Mouse (Mus musculus) heart, embryonic 12.5 days (tissue): ENCODE measurements around the gene Ptger4. TPM values are rescaled to one million over a fixed set of nuclear protein-coding genes. Genes with fewer than 3 reads are reported as not detected.

Experiments
- ATAC-seq: fragments of 200-750 bp; cut with Nextera tagmentation; 2 replicates; pipeline ENCODE4 v1.8.0; 2017; ENCODE audit warnings: moderate TSS enrichment, moderate library complexity; ENCODE audit not compliant: insufficient number of reproducible peaks, low FRiP score
- H3K27ac ChIP-seq: fragments of 300-500 bp; sonication (generic); 2 replicates; pipeline ENCODE4 v1.5.1; 2016; ENCODE audit warnings: mild to moderate bottlenecking, moderate library complexity; ENCODE audit not compliant: poor library complexity, severe bottlenecking
- H3K27me3 ChIP-seq: fragments of 300-500 bp; sonication (generic); replicated peaks from 2 replicates; pipeline ENCODE4 v1.6.1; 2016; ENCODE audit warnings: mild to moderate bottlenecking, moderate library complexity
- H3K36me3 ChIP-seq: fragments of 300-500 bp; sonication (generic); 2 replicates; pipeline ENCODE4 v1.6.1; 2016; ENCODE audit warnings: mild to moderate bottlenecking, moderate library complexity
- H3K4me1 ChIP-seq: fragments of 300-500 bp; sonication (generic); replicated peaks from 2 replicates; pipeline ENCODE4 v1.6.1; 2016; ENCODE audit warnings: mild to moderate bottlenecking
- H3K4me2 ChIP-seq: fragments of 300-500 bp; sonication (generic); 2 replicates; pipeline ENCODE4 v1.6.1; 2016; ENCODE audit warnings: mild to moderate bottlenecking, moderate library complexity
- H3K4me3 ChIP-seq: fragments of 300-500 bp; sonication (generic); 2 replicates; pipeline ENCODE4 v1.5.1; 2016; ENCODE audit warnings: mild to moderate bottlenecking
- H3K9ac ChIP-seq: fragments of 300-500 bp; sonication (generic); 2 replicates; pipeline ENCODE4 v1.6.1; 2016; ENCODE audit warnings: mild to moderate bottlenecking, moderate library complexity
- H3K9me3 ChIP-seq: fragments of 300-500 bp; sonication (generic); replicated peaks from 2 replicates; pipeline ENCODE4 v1.6.1; 2016; ENCODE audit warnings: mild to moderate bottlenecking, moderate library complexity
- WGBS: fragments of 180-500 bp; shearing (Covaris S2); methylation state at CpG from one replicate; pipeline ENCODE4 v1.1.7; 2016; 5-methylcytosine and 5-hydroxymethylcytosine counted together
- polyA plus RNA-seq: library from polyadenylated mRNA; unstranded; fragments of >200 nt; fragmentation: Nextera tagmentation; extraction: Ambion mirVana; gene quantifications from 2 replicates; pipeline ENCODE4 v1.2.1, GENCODE M21; 2016

Ptger4 gene
- polyA plus RNA-seq = 2.4 and 2.5 TPM in 2 replicates

DNA sequence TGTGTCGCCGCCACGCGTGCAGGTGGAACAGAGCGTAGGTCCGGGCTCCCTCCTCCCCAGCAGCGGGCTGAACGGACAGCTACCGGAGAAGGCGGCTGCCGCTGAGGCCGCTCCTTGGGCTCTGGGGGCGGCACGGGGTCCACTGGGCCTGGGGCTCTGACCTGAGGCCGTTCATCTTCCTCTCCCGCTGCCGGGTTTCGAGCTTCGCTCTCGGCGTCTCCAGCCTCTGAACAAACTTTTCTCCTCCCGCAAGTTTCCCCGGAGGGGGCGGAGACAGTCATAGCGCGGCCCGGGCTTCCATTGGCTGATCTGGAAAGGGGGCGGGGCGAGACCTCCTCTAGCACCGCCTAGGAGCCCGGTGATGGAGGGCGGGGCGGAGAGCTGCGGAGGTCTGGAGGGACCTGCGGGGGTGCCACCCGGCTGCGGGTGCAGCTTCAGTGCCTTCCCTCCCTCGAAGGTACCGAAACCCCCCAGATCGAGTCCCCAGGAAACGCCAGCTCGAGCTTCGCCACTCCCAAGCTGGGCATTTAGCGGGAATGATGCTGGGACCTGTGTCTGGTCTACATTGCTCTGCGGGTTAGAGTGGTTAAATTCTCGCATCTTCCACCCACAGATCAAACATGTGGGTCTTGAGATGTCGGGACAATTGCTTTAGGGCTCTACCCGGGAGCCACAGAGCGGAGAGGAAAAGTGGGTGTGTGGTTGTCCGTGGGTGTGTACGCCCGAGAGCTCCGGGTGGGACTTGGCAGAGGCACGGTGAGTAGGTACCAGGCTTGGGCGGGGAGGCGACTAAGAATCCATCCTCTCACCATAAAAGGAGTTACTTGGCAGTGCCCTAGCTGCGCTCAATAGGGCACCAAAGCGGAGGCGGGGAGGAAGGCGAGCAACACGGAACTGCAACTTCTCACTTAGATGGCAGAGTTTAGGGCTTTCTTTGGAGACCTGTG, at the start of gene Ptger4:
Ptger4 (minus strand) TSS at position 229 of the 947 bp plus-strand sequence.
- ATAC-seq = peak; percentile 98
- H3K27ac ChIP-seq = no peak within 1 kb of the TSS
- H3K9ac ChIP-seq = peak within 1 kb of the TSS; percentile 64
- WGBS = 1% methylated on average over 61 of the region's 61 CpGs
- peaks cover 30% of the 10 kb centered on the region for H3K27me3 ChIP-seq
- H3K9me3 ChIP-seq = no peaks in the 10 kb centered on the region
- H3K4me2 ChIP-seq = peak within 1 kb of the TSS; percentile 99
- no peaks in the 10 kb centered on the region for H3K36me3 ChIP-seq
- H3K4me1 ChIP-seq = peaks cover 30% of the 10 kb centered on the region
- H3K4me3 ChIP-seq = peak within 1 kb of the TSS; percentile 65

DNA sequence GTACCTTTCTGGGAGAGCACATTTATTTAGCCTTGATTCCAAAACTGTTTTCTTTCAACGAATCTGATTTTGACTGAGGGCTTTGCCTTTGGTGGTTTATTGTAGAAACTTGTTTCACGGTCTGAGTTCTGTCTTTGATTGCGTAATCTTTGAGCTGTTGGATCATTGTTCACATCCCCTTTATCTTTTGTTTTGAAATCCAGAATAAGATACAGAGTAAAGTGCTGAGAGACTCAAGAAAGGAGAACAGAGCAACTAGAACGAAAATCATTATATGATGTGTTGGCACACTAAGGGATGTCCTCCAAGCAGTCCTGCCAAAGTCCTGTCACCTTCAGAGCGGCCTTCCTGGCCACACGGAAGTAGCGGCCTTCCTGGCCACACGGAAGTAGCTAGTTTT, 44.4 kb upstream of the Ptger4 start:
- no peaks in the 10 kb centered on the region for H3K9me3 ChIP-seq
- H3K4me2 ChIP-seq = no peak overlapping the region
- WGBS = 74% methylated on average over 8 of the region's 8 CpGs
- peaks cover 3% of the 10 kb centered on the region; the same call in 1 of the 2 replicates for H3K4me1 ChIP-seq
- H3K36me3 ChIP-seq = no peaks in the 10 kb centered on the region
- no peak overlapping the region for H3K9ac ChIP-seq
- no peaks in the 10 kb centered on the region for H3K27me3 ChIP-seq
- H3K27ac ChIP-seq = no peak overlapping the region
- no peak overlapping the region for H3K4me3 ChIP-seq
- no peak for ATAC-seq

DNA sequence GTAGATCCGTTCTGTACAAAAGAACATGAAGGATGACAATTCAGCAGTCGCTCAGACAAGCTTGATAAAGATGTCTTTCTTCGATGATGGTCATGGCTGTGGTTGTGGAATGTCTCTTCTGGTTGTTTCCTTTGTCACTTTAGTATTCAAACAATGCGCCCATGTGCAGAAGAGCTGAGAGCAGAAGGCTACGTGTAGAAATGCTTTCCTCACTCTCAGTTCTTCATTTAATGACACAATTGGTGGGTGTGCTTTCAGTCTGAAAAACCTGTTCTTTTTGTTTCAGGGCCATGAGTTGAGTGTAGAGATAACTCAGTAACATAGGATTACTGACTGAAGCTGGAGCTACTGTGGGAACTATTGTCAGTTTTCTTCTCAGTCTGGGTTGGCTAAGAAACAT, 43.1 kb upstream of the Ptger4 start:
- WGBS = 71% methylated on average over 5 of the region's 5 CpGs
- no peak overlapping the region for H3K27ac ChIP-seq
- H3K4me3 ChIP-seq = no peak overlapping the region

DNA sequence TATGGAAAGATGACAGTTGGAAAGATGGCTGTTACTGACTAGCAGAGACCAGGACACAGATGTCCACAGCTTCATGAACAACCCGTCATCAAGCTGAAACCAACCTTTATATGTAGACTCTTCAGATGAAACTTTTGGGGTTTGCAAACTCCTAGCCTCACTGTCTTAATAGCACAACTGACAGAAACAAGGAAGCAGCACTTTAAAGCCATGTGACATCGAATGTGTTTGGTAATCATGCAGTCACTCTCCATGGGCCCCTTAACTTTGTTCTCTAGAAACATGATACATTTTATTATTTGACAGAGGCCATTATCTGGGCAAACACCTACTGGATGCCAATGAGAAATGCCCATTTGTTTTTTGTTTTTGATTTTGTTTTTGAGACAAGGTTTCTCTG, 37.3 kb upstream of the Ptger4 start:
- WGBS = 84% methylated on average over 2 of the region's 2 CpGs
- no peak for ATAC-seq
- H3K27me3 ChIP-seq = no peaks in the 10 kb centered on the region

More for the DNA sequence above, 43.1 kb upstream of the Ptger4 start:
- ATAC-seq = no peak
- no peak overlapping the region for H3K9ac ChIP-seq
- H3K27me3 ChIP-seq = no peaks in the 10 kb centered on the region
- no peaks in the 10 kb centered on the region for H3K36me3 ChIP-seq
- H3K9me3 ChIP-seq = no peaks in the 10 kb centered on the region
- H3K4me2 ChIP-seq = no peak overlapping the region
- H3K4me1 ChIP-seq = no peaks in the 10 kb centered on the region

DNA sequence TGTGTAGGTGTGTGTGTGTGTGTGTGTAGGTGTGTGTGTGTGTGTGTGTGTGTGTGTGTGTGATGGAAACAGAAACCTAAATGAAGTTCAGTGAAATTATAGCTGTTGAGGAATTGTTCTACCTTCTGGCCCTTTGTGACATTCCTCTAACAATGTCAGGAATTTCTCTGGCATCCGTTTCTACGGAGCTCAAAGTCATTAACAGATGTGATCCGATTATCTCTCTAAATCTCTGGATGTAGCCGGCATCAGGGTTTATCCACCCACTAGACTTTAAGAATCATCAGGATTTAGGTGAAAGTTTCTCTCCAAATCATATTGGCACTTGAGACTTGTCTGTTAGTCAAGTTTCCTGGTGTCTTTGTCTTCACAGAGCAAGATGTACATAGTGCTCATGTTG, 35.8 kb upstream of the Ptger4 start:
- Histone ChIP-seq H3K9me3 (peaks cover 7% of the 10 kb centered on the region), H3K9ac (no peak overlapping the region), H3K4me2 (no peak overlapping the region), H3K4me3 (no peak overlapping the region), H3K27me3 (no peaks in the 10 kb centered on the region), H3K36me3 (no peaks in the 10 kb centered on the region), H3K4me1 (no peaks in the 10 kb centered on the region), H3K27ac (no peak overlapping the region)
- WGBS = 46% methylated on average over 4 of the region's 4 CpGs
- no peak for ATAC-seq

More for the DNA sequence above, 37.3 kb upstream of the Ptger4 start:
- Histone ChIP-seq H3K9ac (no peak overlapping the region), H3K4me3 (no peak overlapping the region), H3K4me1 (no peaks in the 10 kb centered on the region), H3K4me2 (no peak overlapping the region), H3K27ac (no peak overlapping the region), H3K36me3 (no peaks in the 10 kb centered on the region), H3K9me3 (peaks cover 7% of the 10 kb centered on the region)

DNA sequence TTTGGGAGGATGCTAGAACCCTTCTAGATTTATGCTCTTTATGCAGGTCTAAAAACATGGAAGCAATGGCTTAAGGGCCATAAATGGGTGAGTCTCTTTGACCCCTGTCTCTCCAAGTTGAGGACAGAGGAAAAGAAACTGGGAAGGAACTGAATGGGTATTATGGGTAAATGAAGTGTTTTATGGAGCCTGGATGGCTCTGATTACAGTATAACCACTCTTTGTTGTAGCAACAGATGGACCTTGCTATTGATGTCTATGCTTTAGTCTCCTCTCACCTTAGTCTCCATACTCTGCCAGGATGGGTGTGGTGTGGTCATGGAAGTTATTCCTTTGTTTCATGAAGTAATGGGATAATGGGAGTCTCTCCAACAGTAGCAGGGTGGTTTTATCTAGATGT, 34.5 kb upstream of the Ptger4 start:
- H3K27me3 ChIP-seq = no peaks in the 10 kb centered on the region
- H3K27ac ChIP-seq = no peak overlapping the region
- ATAC-seq = no peak
- H3K4me2 ChIP-seq = no peak overlapping the region
- H3K9ac ChIP-seq = no peak overlapping the region
- no peaks in the 10 kb centered on the region for H3K36me3 ChIP-seq
- peaks cover 7% of the 10 kb centered on the region for H3K9me3 ChIP-seq
- no peaks in the 10 kb centered on the region for H3K4me1 ChIP-seq
- H3K4me3 ChIP-seq = no peak overlapping the region

DNA sequence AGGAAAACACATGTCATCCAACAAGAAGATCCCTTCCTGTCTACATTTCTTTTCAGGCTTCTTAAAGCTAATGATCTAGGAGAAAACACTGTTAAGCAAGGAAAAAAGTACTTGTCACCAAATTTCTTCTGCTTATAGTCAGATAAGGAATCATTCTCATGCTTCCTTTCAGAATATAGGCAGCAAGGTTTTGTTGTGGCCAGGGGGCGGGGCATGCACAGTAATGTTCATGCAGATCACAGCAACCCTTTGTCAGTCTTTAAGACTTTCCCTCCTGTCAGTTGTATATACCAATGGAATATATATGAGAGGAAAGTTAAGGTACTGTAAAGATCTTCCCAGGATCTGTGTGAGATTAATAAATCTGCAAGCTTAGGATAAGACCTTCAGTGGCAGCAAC, 30.0 kb upstream of the Ptger4 start:
- Histone ChIP-seq H3K4me2 (no peak overlapping the region), H3K4me3 (no peak overlapping the region), H3K4me1 (no peaks in the 10 kb centered on the region), H3K9ac (no peak overlapping the region), H3K36me3 (no peaks in the 10 kb centered on the region), H3K9me3 (peaks cover 7% of the 10 kb centered on the region), H3K27ac (no peak overlapping the region), H3K27me3 (no peaks in the 10 kb centered on the region)
- WGBS = 90% methylated on average over 1 of the region's 1 CpGs
- no peak for ATAC-seq

DNA sequence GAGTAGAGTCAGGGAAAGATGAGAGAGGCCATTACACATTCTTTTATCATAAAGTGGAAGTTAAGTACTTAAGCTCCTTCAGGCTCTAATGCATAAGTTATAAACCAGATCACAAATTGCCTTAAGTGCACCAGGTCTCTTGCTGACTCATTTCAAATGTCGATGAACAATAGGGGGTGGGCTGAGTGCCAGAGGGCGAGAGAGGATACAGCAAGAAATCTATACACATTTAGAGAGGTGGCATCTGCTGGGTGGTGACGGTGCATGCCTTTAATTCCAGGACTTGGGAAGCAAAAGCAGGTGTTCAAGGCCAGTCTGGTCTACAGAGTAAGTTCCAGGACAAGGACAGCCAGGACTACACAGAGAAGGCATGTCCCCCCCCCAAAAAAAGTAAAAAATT, 22.1 kb upstream of the Ptger4 start:
- no peaks in the 10 kb centered on the region for H3K27me3 ChIP-seq
- no peak overlapping the region for H3K4me2 ChIP-seq
- H3K4me1 ChIP-seq = no peaks in the 10 kb centered on the region
- H3K4me3 ChIP-seq = no peak overlapping the region
- WGBS = 67% methylated on average over 3 of the region's 3 CpGs
- no peaks in the 10 kb centered on the region for H3K36me3 ChIP-seq
- no peak overlapping the region for H3K9ac ChIP-seq
- no peaks in the 10 kb centered on the region for H3K9me3 ChIP-seq
- H3K27ac ChIP-seq = no peak overlapping the region
- no peak for ATAC-seq

DNA sequence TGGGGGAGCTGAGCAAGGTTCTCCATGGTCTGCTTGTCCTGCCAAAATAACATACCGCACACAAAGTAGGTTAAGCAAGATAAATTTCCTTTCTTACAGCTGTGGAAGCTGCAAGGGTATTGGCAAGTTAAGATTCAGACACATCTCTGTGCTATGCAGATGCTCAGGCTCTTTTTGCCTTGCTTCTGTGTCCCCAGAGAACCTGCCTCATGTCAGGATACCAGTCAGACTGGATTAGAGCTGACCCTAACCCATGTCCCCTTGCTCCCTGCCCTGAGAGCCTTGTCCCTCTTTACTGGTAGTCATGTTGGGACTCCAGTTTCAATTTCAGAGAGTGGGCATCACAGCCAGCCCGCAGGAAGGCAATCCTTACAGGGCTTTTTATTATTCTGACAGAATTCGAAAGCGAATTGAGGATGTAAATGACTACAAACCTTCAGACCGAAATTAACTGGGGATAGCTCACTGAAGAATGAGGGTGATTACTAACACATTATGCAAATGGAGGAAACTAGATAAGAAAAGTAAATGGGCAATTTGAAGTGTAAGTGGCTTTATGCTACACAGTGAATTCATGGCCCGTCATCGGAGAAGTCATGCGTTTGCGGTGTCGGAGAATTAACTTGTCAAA, 19.0 kb upstream of the Ptger4 start:
- 83% methylated on average over 10 of the region's 10 CpGs for WGBS
- no peak overlapping the region for H3K27ac ChIP-seq
- H3K27me3 ChIP-seq = no peaks in the 10 kb centered on the region
- no peak overlapping the region for H3K4me2 ChIP-seq
- no peak for ATAC-seq
- no peak overlapping the region for H3K4me3 ChIP-seq
- no peaks in the 10 kb centered on the region for H3K9me3 ChIP-seq
- H3K9ac ChIP-seq = no peak overlapping the region
- H3K4me1 ChIP-seq = no peaks in the 10 kb centered on the region
- no peaks in the 10 kb centered on the region for H3K36me3 ChIP-seq

DNA sequence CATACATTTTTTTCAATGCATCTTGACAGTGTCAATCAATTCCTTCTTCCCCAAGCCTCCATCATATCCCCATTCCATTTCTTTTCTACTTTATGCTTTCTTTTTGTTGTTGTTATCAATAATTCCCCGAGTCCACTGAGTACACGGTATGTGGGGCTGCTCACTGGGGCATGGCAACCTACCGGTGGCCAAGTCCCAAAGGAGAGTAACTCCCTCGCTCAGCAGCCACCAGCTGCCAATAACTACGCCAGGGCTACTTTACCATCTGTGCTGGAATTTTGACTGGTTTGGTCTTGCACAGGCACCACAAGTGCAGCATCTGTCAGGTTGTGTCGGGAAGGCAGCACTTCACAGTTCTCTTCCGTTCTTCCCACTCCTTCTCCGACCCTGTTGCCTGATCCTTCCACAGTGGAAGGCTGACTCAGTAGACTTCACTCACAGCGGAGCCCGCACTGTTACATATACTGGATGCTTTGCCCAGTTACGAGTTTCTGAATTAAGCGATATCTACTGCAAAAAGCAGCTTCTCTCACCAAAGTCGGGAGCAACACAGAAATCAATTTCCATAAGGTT, 18.2 kb upstream of the Ptger4 start:
- no peak overlapping the region for H3K4me2 ChIP-seq
- no peak overlapping the region for H3K4me3 ChIP-seq
- H3K9ac ChIP-seq = no peak overlapping the region
- H3K36me3 ChIP-seq = no peaks in the 10 kb centered on the region
- WGBS = 86% methylated on average over 13 of the region's 13 CpGs
- H3K9me3 ChIP-seq = no peaks in the 10 kb centered on the region
- no peak for ATAC-seq
- H3K4me1 ChIP-seq = no peaks in the 10 kb centered on the region
- no peak overlapping the region for H3K27ac ChIP-seq
- H3K27me3 ChIP-seq = no peaks in the 10 kb centered on the region

DNA sequence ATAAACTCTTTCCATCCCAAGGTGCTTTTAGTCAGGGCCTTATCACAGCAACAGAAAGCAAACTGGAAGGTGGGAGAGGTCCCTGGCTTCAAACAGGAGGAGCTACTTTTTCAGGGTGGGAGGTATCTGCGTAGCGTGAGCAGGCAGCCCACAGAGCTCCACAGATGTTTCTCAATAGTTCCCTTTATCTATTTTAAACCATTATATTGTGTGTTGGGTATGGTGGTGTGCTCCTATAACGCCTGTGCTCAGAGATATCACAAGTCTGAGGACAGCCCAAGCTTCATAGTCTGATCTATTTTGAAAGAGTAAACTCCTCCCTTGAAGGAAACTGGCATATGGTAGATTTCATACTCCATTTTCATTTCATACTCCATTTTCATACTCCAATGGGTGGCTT, 17.0 kb upstream of the Ptger4 start:
- H3K4me2 ChIP-seq = no peak overlapping the region
- H3K27ac ChIP-seq = no peak overlapping the region
- no peaks in the 10 kb centered on the region for H3K36me3 ChIP-seq
- H3K4me1 ChIP-seq = no peaks in the 10 kb centered on the region
- no peak overlapping the region for H3K4me3 ChIP-seq
- 72% methylated on average over 3 of the region's 3 CpGs for WGBS
- no peak for ATAC-seq
- H3K9ac ChIP-seq = no peak overlapping the region
- H3K9me3 ChIP-seq = no peaks in the 10 kb centered on the region
- no peaks in the 10 kb centered on the region for H3K27me3 ChIP-seq
